Mouse (Mus musculus): ENCODE results near the gene Pgm5. TPM values are rescaled to one million over a fixed set of nuclear protein-coding genes. Genes with fewer than 3 reads are reported as not detected.
"Not testable (repeated sequence)": the region's sequence is repeated elsewhere in the genome, so short reads cannot be mapped to it uniquely, and the experiment has no call there.

The Pgm5 gene
- polyA plus RNA-seq, 1 experiment from 2014 or later, result 0.14 TPM

DNA sequence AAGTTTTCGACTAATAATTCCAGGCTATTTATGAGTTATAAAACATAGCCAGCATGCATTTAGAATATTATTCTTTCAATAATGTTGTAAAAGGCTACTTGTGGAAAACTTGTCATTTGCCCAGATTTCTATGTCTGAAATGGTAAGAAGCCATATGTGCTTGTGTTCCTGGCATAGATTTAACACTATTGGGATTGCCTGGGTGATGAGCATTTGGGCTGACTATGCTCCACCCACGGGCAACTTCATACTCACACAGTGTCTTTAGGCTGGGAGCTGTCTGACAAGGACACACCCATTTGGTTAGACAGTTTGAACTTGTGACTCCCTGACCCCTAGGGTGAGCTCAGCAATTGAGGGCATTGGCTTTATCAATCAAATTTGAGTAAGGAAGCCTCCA is 157.3 kb downstream of the Pgm5 start:
- Histone ChIP-seq H3K9me3 (replicated peaks; ENCODE audit: control insufficient read depth, low read length) (no peaks in the 10 kb centered on the region), H3K27ac (ENCODE audit: low read length) (no peak overlapping the region), H3K4me2 (ENCODE audit: low read depth, low read length) (no peak overlapping the region), H3K4me1 (ENCODE audit: control insufficient read depth, low read depth, low read length) (no peaks in the 10 kb centered on the region), H3K4me3 (ENCODE audit: low read depth, low read length) (no peak overlapping the region), H3K36me3 (ENCODE audit: control insufficient read depth, insufficient read depth) (no peaks in the 10 kb centered on the region), H3K9ac (ENCODE audit: low read depth, low read length) (no peak overlapping the region), H3K27me3 (ENCODE audit: control insufficient read depth, insufficient read depth, low read depth, low read length) (no peaks in the 10 kb centered on the region)
- 53% methylated on average over 2 of the region's 2 CpGs for WGBS (ENCODE audit: insufficient replicate concordance)
- no peak for ATAC-seq (ENCODE audit: low read depth)

DNA sequence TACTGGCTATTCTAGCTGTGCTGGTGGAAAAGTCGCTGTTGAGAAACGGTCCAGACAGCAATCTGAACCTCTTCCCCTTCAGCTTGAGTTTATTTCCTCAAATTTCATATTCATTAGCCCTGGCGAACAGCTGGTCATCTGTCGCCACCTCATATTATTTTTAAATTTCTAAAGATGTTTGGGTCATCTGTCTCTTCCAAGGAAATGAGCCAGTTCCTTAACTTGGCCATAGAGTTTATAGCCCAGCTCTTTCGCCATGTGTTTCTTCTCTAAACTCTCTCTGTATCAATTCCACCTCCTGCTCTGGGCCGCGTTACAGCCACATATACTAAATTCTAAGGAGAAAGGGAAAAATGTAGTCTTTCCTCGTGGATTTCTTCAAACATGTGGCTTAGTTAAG is 158.0 kb downstream of the Pgm5 start:
- Histone ChIP-seq H3K36me3 (ENCODE audit: control insufficient read depth, insufficient read depth) (no peaks in the 10 kb centered on the region), H3K4me1 (ENCODE audit: control insufficient read depth, low read depth, low read length) (no peaks in the 10 kb centered on the region), H3K4me3 (ENCODE audit: low read depth, low read length) (no peak overlapping the region), H3K9ac (ENCODE audit: low read depth, low read length) (no peak overlapping the region), H3K27ac (ENCODE audit: low read length) (no peak overlapping the region), H3K27me3 (ENCODE audit: control insufficient read depth, insufficient read depth, low read depth, low read length) (no peaks in the 10 kb centered on the region), H3K4me2 (ENCODE audit: low read depth, low read length) (no peak overlapping the region), H3K9me3 (replicated peaks; ENCODE audit: control insufficient read depth, low read length) (no peaks in the 10 kb centered on the region)
- 52% methylated on average over 8 of the region's 8 CpGs for WGBS (ENCODE audit: insufficient replicate concordance)
- ATAC-seq (ENCODE audit: low read depth), result no peak

DNA sequence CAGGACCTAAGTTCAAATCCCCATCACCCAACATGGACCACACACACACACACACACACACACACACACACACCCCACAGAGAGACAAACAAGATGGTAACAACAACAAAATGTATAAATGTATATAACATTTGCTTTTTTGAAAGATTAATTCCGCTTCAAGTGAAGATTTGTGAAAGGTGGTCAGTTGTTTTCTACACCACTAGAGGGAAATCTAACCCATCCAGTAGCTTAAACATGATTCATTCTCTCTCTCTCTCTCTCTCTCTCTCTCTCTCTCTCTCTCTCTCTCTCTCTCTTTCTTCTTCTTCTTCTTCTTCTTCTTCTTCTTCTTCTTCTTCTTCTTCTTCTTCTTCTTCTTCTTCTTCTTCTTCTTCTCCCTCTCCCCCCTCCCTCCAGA is 158.5 kb downstream of the Pgm5 start:
- ATAC-seq (ENCODE audit: low read depth); H3K4me2 ChIP-seq (ENCODE audit: low read depth, low read length); H3K27ac ChIP-seq (ENCODE audit: low read length); H3K9me3 ChIP-seq (replicated peaks; ENCODE audit: control insufficient read depth, low read length); H3K4me3 ChIP-seq (ENCODE audit: low read depth, low read length); H3K36me3 ChIP-seq (ENCODE audit: control insufficient read depth, insufficient read depth); H3K4me1 ChIP-seq (ENCODE audit: control insufficient read depth, low read depth, low read length); H3K27me3 ChIP-seq (ENCODE audit: control insufficient read depth, insufficient read depth, low read depth, low read length); H3K9ac ChIP-seq (ENCODE audit: low read depth, low read length): not testable (repeated sequence)
- WGBS (ENCODE audit: insufficient replicate concordance), result 30% methylated on average over 1 of the region's 1 CpGs

DNA sequence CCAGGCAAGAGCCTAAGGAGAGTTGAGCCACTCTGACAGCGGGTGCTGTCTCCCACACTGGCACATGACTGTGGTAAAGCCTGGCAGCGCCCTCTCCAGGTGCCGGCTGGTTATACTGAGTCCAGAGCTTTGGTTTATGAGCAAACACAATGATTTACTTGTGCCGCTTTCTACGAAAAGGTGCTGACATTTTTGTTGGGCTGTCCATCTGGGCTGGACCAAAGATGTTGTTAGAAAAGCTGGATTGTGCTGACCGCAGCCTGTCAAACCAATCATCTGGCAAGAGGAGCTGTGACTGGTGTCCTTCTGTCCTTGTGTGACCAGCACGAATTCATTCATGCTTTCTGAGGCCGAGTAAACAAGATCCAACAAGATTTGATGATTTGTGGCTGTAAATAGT is 159.9 kb downstream of the Pgm5 start:
- Histone ChIP-seq H3K27me3 (ENCODE audit: control insufficient read depth, insufficient read depth, low read depth, low read length) (no peaks in the 10 kb centered on the region), H3K4me2 (ENCODE audit: low read depth, low read length) (no peak overlapping the region), H3K9me3 (replicated peaks; ENCODE audit: control insufficient read depth, low read length) (no peaks in the 10 kb centered on the region), H3K4me1 (ENCODE audit: control insufficient read depth, low read depth, low read length) (no peaks in the 10 kb centered on the region), H3K4me3 (ENCODE audit: low read depth, low read length) (no peak overlapping the region), H3K36me3 (ENCODE audit: control insufficient read depth, insufficient read depth) (no peaks in the 10 kb centered on the region), H3K27ac (ENCODE audit: low read length) (no peak overlapping the region), H3K9ac (ENCODE audit: low read depth, low read length) (no peak overlapping the region)
- 53% methylated on average over 8 of the region's 8 CpGs for WGBS (ENCODE audit: insufficient replicate concordance)
- no peak for ATAC-seq (ENCODE audit: low read depth)

DNA sequence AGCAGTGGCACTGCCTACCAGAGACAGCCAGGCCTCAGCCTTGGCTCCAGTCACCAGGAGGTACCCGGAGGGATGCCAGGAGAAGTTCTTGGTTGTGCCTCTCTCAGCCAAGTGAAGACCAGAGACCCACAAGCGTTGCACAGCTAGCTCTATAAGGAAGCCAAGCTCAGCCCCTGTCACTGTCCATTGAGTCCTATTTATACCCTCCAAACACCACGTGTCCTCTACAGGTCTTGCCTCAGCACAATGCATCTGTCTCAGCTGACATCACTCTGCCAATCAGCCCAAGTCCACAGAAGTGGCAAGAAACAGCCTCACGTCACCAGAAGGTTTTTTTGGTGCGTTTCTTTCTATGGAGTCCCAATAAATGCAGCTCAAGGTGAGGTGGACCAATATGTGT is 161.0 kb downstream of the Pgm5 start:
- ATAC-seq (ENCODE audit: low read depth), result no peak
- no peak overlapping the region for H3K4me2 ChIP-seq (ENCODE audit: low read depth, low read length)
- no peak overlapping the region for H3K9ac ChIP-seq (ENCODE audit: low read depth, low read length)
- H3K36me3 ChIP-seq (ENCODE audit: control insufficient read depth, insufficient read depth), result no peaks in the 10 kb centered on the region
- no peaks in the 10 kb centered on the region for H3K27me3 ChIP-seq (ENCODE audit: control insufficient read depth, insufficient read depth, low read depth, low read length)
- H3K27ac ChIP-seq (ENCODE audit: low read length), result no peak overlapping the region
- H3K4me1 ChIP-seq (ENCODE audit: control insufficient read depth, low read depth, low read length), result no peaks in the 10 kb centered on the region
- no peaks in the 10 kb centered on the region for H3K9me3 ChIP-seq (replicated peaks; ENCODE audit: control insufficient read depth, low read length)
- 49% methylated on average over 5 of the region's 5 CpGs for WGBS (ENCODE audit: insufficient replicate concordance)
- H3K4me3 ChIP-seq (ENCODE audit: low read depth, low read length), result no peak overlapping the region

DNA sequence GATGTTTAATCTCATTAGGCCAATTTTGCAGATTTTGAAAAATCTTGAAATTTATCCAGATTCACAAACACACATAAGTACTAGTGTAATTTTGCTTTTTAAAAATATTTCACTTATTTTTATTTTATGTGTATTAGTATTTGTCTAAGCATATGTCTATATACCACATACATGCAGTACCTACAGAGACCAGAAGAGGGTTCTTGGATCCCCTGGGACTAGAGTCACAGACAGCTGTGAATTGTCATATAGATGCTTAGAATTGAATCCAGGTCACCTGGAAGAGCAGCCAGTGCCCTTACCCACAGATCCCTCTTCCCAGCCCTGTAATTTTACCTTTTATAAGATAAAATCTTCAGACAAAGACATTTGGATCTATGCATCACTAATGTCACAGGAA is 161.7 kb downstream of the Pgm5 start:
- no peaks in the 10 kb centered on the region for H3K36me3 ChIP-seq (ENCODE audit: control insufficient read depth, insufficient read depth)
- H3K9me3 ChIP-seq (replicated peaks; ENCODE audit: control insufficient read depth, low read length), result no peaks in the 10 kb centered on the region
- H3K4me1 ChIP-seq (ENCODE audit: control insufficient read depth, low read depth, low read length), result no peaks in the 10 kb centered on the region
- H3K27me3 ChIP-seq (ENCODE audit: control insufficient read depth, insufficient read depth, low read depth, low read length), result no peaks in the 10 kb centered on the region
- H3K9ac ChIP-seq (ENCODE audit: low read depth, low read length), result no peak overlapping the region
- no peak for ATAC-seq (ENCODE audit: low read depth)
- H3K4me3 ChIP-seq (ENCODE audit: low read depth, low read length), result no peak overlapping the region
- H3K27ac ChIP-seq (ENCODE audit: low read length), result no peak overlapping the region
- H3K4me2 ChIP-seq (ENCODE audit: low read depth, low read length), result no peak overlapping the region

DNA sequence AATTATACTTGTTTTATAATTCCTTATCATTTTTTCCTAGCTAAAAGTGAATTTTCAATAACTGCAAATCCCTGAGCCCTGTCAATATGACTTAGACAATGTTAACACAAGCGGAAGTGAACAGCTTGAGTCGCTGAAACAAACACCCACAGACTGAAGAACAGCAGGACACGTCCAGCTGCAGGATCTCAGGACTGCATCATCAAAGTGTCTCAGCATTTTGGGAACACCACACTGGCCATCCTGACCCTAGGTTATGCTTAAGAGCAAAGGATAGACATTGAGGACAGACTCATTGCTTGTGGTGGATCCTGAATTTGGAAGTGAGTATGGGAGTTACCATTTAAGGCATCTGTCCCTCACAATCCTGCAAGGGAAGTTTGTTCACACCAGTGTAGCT is 162.5 kb downstream of the Pgm5 start:
- H3K9ac ChIP-seq (ENCODE audit: low read depth, low read length), result no peak overlapping the region
- no peak overlapping the region for H3K4me2 ChIP-seq (ENCODE audit: low read depth, low read length)
- H3K27ac ChIP-seq (ENCODE audit: low read length), result no peak overlapping the region
- 67% methylated on average over 3 of the region's 3 CpGs for WGBS (ENCODE audit: insufficient replicate concordance)
- ATAC-seq (ENCODE audit: low read depth), result no peak
- H3K9me3 ChIP-seq (replicated peaks; ENCODE audit: control insufficient read depth, low read length), result no peaks in the 10 kb centered on the region
- H3K4me1 ChIP-seq (ENCODE audit: control insufficient read depth, low read depth, low read length), result no peaks in the 10 kb centered on the region
- H3K36me3 ChIP-seq (ENCODE audit: control insufficient read depth, insufficient read depth), result no peaks in the 10 kb centered on the region
- no peaks in the 10 kb centered on the region for H3K27me3 ChIP-seq (ENCODE audit: control insufficient read depth, insufficient read depth, low read depth, low read length)
- no peak overlapping the region for H3K4me3 ChIP-seq (ENCODE audit: low read depth, low read length)

DNA sequence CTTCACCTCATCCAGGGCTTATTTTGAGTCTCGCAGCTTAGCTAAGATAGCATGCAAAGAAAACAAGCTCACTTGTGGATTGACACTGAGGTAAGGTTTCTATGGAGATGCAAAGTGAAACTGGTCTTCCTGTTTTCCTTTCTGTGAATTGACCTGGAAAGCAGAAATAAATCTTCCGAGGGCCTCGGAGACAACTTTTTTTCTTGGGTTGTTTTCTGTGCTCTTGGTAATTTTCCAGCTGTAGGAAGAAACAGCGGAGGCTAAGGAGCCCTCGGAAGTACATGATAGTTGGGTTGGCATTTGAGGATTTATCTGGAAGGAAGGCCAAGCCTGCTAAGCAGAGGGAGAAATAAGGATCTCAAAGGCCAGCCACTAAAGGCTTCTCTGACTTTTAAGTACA is 163.0 kb downstream of the Pgm5 start:
- no peak overlapping the region for H3K9ac ChIP-seq (ENCODE audit: low read depth, low read length)
- H3K36me3 ChIP-seq (ENCODE audit: control insufficient read depth, insufficient read depth), result no peaks in the 10 kb centered on the region
- no peak for ATAC-seq (ENCODE audit: low read depth)
- no peak overlapping the region for H3K4me3 ChIP-seq (ENCODE audit: low read depth, low read length)
- 30% methylated on average over 5 of the region's 5 CpGs for WGBS (ENCODE audit: insufficient replicate concordance)
- H3K27ac ChIP-seq (ENCODE audit: low read length), result no peak overlapping the region
- H3K4me2 ChIP-seq (ENCODE audit: low read depth, low read length), result no peak overlapping the region
- no peaks in the 10 kb centered on the region for H3K4me1 ChIP-seq (ENCODE audit: control insufficient read depth, low read depth, low read length)
- no peaks in the 10 kb centered on the region for H3K9me3 ChIP-seq (replicated peaks; ENCODE audit: control insufficient read depth, low read length)
- no peaks in the 10 kb centered on the region for H3K27me3 ChIP-seq (ENCODE audit: control insufficient read depth, insufficient read depth, low read depth, low read length)

DNA sequence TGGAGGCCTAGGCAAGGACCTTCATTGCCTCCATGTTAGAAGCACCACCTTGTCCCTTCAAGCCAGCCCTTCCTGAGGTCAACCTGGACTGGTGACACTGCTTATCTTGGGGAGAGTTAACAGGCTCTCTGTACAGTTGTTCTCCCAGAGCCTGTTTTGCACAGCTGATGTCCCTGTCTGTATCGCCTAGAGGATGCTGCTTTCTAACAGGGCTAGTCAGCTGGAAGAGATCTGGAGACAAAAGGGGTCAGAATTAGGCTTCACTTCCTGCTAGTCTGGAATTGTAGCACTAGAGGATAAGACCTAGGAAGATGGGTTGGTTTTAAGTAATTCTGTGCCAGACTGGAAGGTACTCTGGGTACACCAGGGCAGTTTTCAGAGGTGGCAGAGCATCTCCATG is 163.7 kb downstream of the Pgm5 start:
- no peak overlapping the region for H3K27ac ChIP-seq (ENCODE audit: low read length)
- 68% methylated on average over 1 of the region's 1 CpGs for WGBS (ENCODE audit: insufficient replicate concordance)
- H3K9ac ChIP-seq (ENCODE audit: low read depth, low read length), result no peak overlapping the region
- no peak overlapping the region for H3K4me3 ChIP-seq (ENCODE audit: low read depth, low read length)
- no peaks in the 10 kb centered on the region for H3K4me1 ChIP-seq (ENCODE audit: control insufficient read depth, low read depth, low read length)
- no peaks in the 10 kb centered on the region for H3K9me3 ChIP-seq (replicated peaks; ENCODE audit: control insufficient read depth, low read length)
- ATAC-seq (ENCODE audit: low read depth), result no peak
- no peaks in the 10 kb centered on the region for H3K36me3 ChIP-seq (ENCODE audit: control insufficient read depth, insufficient read depth)
- H3K27me3 ChIP-seq (ENCODE audit: control insufficient read depth, insufficient read depth, low read depth, low read length), result no peaks in the 10 kb centered on the region
- no peak overlapping the region for H3K4me2 ChIP-seq (ENCODE audit: low read depth, low read length)

DNA sequence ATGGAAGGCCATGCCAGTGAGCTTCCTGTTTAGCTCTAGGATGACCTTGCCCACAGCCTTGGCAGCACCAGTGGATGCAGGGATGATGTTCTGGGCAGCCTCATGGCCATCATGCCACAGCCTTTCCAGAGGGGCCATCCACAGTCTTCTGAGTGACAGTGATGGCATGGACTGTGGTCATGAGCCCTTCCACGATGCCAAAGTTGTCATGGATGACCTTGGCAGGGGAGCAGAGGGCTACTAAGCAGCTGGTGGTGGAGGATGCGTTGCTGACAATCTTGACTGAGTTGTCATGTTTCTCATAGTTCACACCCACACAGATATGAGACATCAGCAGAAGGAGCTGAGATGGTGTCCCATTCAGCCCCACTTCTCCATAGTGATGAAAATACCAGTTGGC is 169.0 kb downstream of the Pgm5 start:
- WGBS (ENCODE audit: insufficient replicate concordance), result 53% methylated on average over 2 of the region's 2 CpGs
- Histone ChIP-seq H3K9me3 (replicated peaks; ENCODE audit: control insufficient read depth, low read length) (no peaks in the 10 kb centered on the region), H3K27me3 (ENCODE audit: control insufficient read depth, insufficient read depth, low read depth, low read length) (no peaks in the 10 kb centered on the region), H3K4me1 (ENCODE audit: control insufficient read depth, low read depth, low read length) (no peaks in the 10 kb centered on the region), H3K27ac (ENCODE audit: low read length) (no peak overlapping the region), H3K4me3 (ENCODE audit: low read depth, low read length) (no peak overlapping the region), H3K4me2 (ENCODE audit: low read depth, low read length) (no peak overlapping the region), H3K9ac (ENCODE audit: low read depth, low read length) (no peak overlapping the region), H3K36me3 (ENCODE audit: control insufficient read depth, insufficient read depth) (no peaks in the 10 kb centered on the region)
- no peak for ATAC-seq (ENCODE audit: low read depth)
